Mouse (Mus musculus): ENCODE measurements around the gene Rnase1. TPM values are rescaled to one million over a fixed set of nuclear protein-coding genes. Genes with fewer than 3 reads are reported as not detected.
"Not testable (repeated sequence)": the region's sequence is repeated elsewhere in the genome, so short reads cannot be mapped to it uniquely, and the experiment has no call there.

Rnase1 gene
- 1 to 10 TPM; 3.4 to 4.8 TPM for total RNA-seq (2021)
- long read RNA-seq, experiment 1, partial matches to known transcripts: 0 of 4 reads
- long read RNA-seq, experiment 1, other reads (novel, unspliced or antisense): 0 of 4 reads
- long read RNA-seq, experiment 2, transcript Rnase1-201 (2 exons, 992 nt): major isoform, 5 of 5 reads
- long read RNA-seq, experiment 2, partial matches to known transcripts: 0 of 5 reads
- long read RNA-seq, experiment 2, other reads (novel, unspliced or antisense): 0 of 5 reads

DNA sequence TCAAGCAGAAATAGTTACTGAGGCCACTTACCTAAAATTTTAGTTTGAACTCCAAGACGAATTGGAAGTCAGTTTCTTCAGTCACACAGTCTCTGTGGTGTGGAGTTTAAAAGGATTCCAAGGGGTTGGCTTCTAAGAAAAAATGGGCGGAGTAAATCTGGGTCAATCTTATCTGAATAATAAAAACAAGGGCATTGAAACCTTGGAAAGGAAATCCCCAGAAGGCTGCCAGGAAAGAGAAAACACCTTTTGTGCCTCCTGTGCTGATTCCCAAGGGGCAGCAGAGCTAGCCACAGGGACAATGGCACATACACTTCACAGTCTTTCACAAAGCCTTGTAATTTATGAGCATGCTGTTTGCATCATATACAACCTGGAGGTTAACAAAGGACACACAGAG lies at the start of gene Rnase1:
Rnase1 (minus strand) TSS at position 101 of the 400 bp plus-strand sequence.
- TF ChIP-seq CTCF (conservative IDR thresholded peaks at IDR 0.05): no peak
- H3K4me3 ChIP-seq: no peak within 1 kb of the TSS
- H3K27ac ChIP-seq: peak within 1 kb of the TSS; percentile 55; the same call in 1 of the 2 replicates
- DNase-seq (ENCODE audit: low spot score in 2 of 2): no peak

DNA sequence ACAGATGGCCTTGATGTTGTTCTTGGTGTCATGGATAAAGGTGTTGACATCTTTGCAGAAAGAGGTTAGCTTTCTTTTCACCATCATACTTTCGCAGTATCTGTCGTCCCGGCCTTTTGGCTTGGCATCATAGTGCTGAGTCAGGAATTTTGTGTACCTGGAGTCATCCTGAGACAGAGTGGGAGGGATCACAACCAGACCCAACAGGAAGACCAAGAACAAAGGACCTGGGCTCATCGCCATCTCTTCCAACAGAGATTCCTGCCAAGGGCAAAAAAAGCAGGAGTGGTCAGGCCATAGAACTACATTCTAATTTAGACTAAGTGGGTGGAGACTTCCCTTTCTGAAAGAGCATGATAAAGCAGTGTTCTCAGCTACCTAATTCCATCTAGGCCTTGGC lies 49.1 kb upstream of the Rnase1 start:
- DNase-seq (ENCODE audit: low spot score in 2 of 2): no peak
- Histone ChIP-seq H3K4me3 (no peak overlapping the region), H3K27ac (no peak overlapping the region)
- no peak for TF ChIP-seq CTCF (conservative IDR thresholded peaks at IDR 0.05)

DNA sequence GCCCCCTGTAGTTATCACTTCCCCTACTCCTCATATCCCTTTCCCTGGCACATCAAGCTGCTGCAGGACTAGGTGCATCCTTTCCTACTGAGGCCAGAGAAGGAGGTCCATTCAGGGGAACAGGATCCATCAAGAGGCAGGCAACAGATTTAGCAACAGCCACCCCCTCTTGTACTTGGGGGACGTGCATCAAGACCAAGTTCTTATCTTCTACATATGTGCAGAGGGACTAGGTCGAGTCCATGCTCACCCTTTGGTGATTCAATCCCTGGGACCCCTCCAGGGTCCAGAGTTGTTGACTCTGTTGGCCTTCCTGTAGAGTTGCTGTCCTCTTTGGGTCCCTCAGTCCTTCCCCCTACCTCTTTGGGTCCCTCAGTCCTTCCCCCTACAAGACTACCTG lies 34.5 kb upstream of the Rnase1 start:
- not testable (repeated sequence) for H3K27ac ChIP-seq; H3K4me3 ChIP-seq; DNase-seq (ENCODE audit: low spot score in 2 of 2)

DNA sequence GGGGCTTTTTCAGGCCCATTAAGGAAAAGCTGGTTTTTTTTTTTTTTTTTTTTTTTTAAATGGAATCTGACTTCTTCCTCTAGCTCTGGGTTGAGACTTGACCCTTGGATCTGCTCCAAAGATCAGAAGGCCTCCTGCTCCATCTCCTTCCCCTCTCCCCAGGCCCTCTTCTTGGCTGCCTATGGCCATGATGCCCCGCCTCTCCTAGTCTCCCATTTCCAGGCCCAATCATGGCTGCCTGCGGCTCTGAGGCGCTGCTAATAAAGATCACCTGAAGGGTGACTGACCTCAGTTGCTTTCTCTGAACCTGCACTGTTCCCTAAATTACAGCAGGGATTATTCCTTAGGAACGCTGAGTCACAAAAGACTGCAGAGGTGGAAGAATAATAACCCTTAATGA lies 27.3 kb upstream of the Rnase1 start:
- no peak for DNase-seq (ENCODE audit: low spot score in 2 of 2)
- H3K27ac ChIP-seq: peak overlapping the region; percentile 68; the same call in 1 of the 2 replicates
- TF ChIP-seq CTCF (conservative IDR thresholded peaks at IDR 0.05): no peak

DNA sequence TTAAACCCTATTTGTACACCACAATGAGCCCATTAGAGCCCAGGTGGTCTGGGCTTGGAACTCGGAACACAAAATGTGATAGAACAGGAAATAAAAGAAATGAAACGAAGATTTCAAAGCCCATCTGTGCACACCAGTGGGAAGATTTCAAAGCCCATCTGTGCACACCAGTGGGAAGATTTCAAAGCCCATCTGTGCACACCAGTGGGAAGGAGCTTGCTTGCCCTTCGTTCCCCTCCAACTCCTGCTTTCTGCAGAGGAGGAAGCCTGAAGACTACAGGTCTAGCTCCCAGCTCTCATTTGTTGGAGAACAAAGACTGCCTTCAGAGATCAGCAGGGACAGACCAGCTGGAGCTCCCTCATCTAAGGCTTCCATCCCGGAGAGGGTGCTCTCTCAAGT lies 26.4 kb upstream of the Rnase1 start:
- H3K27ac ChIP-seq: peak overlapping the region; percentile 68
- peak; percentile 24 to 53 for DNase-seq (ENCODE audit: low spot score in 2 of 2)

More for the DNA sequence above, 27.3 kb upstream of the Rnase1 start:
- H3K4me3 ChIP-seq: no peak overlapping the region

DNA sequence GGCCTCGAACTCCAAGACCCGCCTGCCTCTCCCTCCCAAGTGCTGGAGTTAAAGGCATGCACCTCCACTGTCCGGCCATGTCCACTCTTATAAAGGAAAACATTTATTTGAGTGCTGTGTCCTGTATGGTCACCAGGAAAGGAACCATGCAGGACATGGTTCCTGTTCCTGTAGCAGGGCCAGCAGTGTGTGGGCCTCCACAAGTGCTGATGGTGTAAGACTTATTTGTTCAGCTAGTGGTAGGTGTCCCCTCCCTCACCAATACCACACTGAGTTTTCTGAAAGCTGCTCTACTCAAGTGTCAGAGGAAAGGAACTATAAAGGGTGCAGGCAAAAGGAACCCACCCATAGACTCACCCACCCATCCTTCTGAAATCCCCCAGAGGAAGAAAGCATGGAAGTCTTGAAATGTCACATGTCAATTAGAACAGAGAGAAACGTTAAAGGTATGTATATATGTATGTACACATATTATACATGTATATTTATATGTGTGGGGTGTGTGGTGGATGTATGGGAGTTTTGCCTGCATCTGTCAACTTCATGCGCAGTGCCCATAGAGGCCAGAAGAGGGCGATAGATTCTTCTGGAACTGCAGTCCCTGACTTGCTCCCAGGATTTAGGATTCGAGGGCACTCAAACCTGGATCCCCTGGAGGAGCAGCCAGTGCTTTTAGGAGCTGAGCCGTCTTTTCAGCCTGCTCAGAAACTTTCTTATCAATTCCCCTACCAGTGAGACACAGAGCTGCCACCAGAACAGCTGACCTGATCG lies 25.7 kb upstream of the Rnase1 start:
- peak overlapping the region; percentile 68; the same call in 1 of the 2 replicates for H3K27ac ChIP-seq
- peak; percentile 78 for TF ChIP-seq CTCF (conservative IDR thresholded peaks at IDR 0.05)
- DNase-seq (ENCODE audit: low spot score in 2 of 2): peak in 1 of 2 experiments; percentile 25
- not testable (repeated sequence) for H3K4me3 ChIP-seq

More for the DNA sequence above, 26.4 kb upstream of the Rnase1 start:
- H3K4me3 ChIP-seq: not testable (repeated sequence)

DNA sequence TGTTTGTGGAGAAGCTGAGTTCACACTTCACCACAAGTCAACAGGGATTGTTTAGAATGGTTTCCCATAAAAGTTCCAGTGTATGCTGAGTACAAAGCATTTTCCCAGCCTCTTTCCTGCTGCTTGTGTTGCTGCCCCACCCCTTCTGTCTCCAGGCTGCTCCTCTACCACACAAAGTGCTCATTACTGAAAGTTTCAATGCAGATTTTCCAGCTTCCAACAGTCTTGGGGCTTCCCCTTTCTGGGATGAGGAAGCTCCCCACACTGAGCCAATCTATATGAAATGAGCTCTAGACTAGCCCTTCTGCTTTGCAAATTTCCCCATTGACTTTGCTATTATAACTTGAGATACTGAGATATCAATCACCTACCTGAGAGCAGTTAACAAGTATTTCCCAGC lies 19.5 kb upstream of the Rnase1 start:
- Histone ChIP-seq H3K4me3 (no peak overlapping the region), H3K27ac (no peak overlapping the region)
- no peak for DNase-seq (ENCODE audit: low spot score in 2 of 2)
- TF ChIP-seq CTCF (conservative IDR thresholded peaks at IDR 0.05): no peak

DNA sequence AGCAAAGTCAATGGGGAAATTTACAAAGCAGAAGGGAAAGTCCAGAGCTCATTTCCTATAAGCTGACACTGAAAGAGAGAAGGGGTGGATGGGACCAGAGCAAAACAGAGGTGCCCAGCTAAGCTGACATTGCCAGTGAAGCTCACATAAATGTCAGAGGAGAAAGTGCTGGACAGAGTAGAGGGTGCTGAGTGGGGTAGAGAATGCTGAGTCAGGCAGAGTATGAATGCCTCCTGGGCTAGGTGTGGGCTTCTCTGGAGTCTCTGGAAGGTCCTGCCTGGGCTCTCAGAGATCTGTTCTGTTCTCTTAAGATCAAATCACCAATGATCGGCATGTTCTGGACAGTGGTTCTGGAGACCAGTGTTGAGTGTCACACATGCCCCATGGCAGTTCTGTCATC lies 18.9 kb upstream of the Rnase1 start:
- Histone ChIP-seq H3K27ac (no peak overlapping the region), H3K4me3 (no peak overlapping the region)
- DNase-seq (ENCODE audit: low spot score in 2 of 2): no peak
- no peak for TF ChIP-seq CTCF (conservative IDR thresholded peaks at IDR 0.05)

DNA sequence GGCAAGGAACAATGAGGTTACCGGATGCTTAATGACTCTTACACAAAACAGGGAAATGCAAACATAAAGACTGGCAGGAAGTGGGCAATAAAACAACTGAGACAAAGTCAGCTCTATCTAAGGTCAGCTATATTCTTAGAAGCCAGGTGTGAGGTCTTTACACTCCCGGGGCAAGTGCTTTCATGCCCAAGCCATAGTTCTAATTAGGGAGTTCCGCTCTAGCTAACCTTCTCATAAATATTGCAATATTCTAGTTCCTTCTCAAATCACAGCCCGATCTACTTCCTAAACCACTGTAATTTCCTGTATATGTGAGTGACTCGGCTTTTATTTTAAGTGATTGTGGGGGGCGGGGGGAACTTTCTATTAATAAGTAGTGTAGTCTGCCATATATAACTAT lies 16.7 kb upstream of the Rnase1 start:
- not testable (repeated sequence) for DNase-seq (ENCODE audit: low spot score in 2 of 2); H3K4me3 ChIP-seq; H3K27ac ChIP-seq

DNA sequence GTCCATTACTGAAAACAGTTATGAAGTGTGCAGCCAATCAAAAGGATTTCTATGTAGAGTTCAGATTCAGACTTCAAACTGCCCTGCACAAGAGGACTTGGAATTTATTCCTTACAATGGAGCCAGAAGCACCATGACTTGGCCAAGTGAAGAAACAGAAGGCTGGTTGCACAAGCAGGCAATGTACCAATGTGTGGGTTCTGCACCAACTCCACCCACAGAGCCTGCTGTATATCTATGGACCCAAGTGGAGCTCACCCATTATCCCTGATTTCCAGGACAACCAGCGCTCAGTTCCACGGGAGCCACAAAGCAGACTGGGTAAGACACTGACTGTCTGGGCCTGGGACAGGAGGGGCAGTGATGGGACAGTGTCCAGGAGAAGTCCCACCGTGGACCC lies 15.4 kb upstream of the Rnase1 start, which contains the start of gene Rnase2b:
Rnase2b (plus strand) TSS at position 285 of the 400 bp plus-strand sequence.
- DNase-seq (ENCODE audit: low spot score in 2 of 2): peak; percentile 57 to 66
- H3K27ac ChIP-seq: peak within 1 kb of the TSS; percentile 53; the same call in 1 of the 2 replicates
- H3K4me3 ChIP-seq: not testable (repeated sequence)

DNA sequence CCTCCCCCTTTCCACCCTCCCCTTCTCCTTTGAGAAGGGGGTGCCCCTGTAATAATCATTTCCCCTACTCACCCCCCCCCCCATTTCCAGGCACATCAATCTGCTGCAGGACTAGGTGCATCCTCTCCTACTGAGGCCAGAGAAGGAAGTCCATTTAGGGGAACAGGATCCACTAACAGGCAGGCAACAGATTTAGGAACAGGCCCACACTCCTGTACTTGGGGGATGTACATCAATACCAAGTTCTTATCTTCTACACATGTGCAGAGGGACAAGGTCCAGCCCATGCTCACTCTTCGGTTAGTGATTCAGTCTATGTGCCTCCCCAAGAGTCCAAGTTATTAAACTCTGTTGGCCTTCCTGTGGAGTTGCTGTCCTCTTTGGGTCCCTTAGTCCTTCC lies 10.5 kb upstream of the Rnase1 start:
- Histone ChIP-seq H3K4me3 (no peak overlapping the region), H3K27ac (no peak overlapping the region)
- no peak for DNase-seq (ENCODE audit: low spot score in 2 of 2)
- TF ChIP-seq CTCF (conservative IDR thresholded peaks at IDR 0.05): no peak

DNA sequence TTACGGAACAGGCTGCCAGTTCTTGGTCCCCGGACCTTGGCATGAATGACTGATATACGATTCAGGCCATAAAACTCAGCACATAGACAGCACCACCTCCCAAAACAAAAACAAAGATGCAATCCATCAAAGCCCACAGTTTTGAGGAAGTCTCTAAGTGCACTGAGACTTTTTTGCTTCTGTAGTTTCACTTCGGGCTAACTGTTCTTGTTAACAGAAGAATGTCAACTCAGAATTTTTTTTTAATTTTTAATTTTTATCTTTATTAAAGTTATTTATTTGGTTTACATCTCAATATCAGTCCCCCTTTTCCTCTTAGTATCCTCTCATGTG lies 10.1 kb upstream of the Rnase1 start:
- TF ChIP-seq CTCF (conservative IDR thresholded peaks at IDR 0.05): no peak
- Histone ChIP-seq H3K4me3 (no peak overlapping the region), H3K27ac (no peak overlapping the region)
- DNase-seq (ENCODE audit: low spot score in 2 of 2): no peak

DNA sequence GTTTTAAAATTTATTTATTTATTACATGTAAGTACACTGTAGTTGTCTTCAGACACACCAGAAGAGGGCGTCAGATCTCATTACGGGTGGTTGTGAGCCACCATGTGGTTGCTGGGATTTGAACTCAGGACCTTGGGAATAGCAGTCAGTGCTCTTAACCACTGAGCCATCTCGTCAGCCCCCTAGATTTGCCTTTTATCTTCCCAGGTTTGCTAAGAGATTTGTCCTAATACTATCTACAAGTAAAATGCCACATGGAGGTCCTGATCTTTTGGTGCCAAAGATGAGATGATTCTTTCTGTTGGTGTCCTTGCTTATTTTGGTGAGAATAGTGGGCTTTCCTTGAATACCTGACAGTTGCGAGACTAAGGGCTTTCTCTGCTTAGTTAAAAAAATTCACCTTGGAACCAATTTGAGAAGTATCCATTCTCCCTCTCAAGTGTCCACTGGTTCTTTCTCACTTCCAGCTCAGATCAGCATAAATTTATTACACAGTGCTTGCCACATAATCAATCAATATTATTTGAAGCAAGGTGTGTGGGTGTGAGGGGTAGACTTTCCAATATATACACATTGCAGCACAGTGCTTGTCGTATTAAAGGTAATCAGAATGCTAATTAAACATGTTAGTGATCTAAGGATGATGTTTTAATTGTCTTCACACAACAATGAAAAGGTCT lies 9.6 kb upstream of the Rnase1 start:
- no peak overlapping the region for H3K4me3 ChIP-seq
- TF ChIP-seq CTCF (conservative IDR thresholded peaks at IDR 0.05): no peak
- no peak overlapping the region for H3K27ac ChIP-seq
- no peak for DNase-seq (ENCODE audit: low spot score in 2 of 2)

All from layer of hippocampus, adult 2 months (tissue).